Mouse (Mus musculus) liver (tissue): ENCODE measurements around the gene Eng.

ENCODE experiments used
- DNase-seq: peaks from one replicate; pipeline ENCODE4 v3.0.0-alpha.2; 2020; ENCODE audit warnings: mixed read lengths

Eng gene

GRCm38 (mm10) chr2:32712108-32712551, 65.7 kb downstream of the Eng start:
- peak; percentile 85 for DNase-seq

GRCm38 (mm10) chr2:32712586-32712933, 66.2 kb downstream of the Eng start:
- peak; percentile 95 for DNase-seq

GRCm38 (mm10) chr2:32712934-32713817, 66.8 kb downstream of the Eng start, which contains the start of gene Cdk9:
Gene Cdk9, minus strand, starts transcription at chr2:32713076.
- DNase-seq, result peak; percentile 94

- DNase-seq, result no peak
Measured at GRCm38 (mm10) chr2:32714117-32714986, 68.0 kb downstream of the Eng start.

GRCm38 (mm10) chr2:32714987-32715425, 68.6 kb downstream of the Eng start:
- DNase-seq, result peak; percentile 56

GRCm38 (mm10) chr2:32718761-32719160, 72.4 kb downstream of the Eng start:
- no peak for DNase-seq

GRCm38 (mm10) chr2:32720053-32720452, 73.7 kb downstream of the Eng start:
- DNase-seq, result no peak

GRCm38 (mm10) chr2:32720681-32721229, 74.4 kb downstream of the Eng start, which contains the start of gene Sh2d3c:
Gene Sh2d3c, plus strand, starts transcription at chr2:32721055.
- DNase-seq, result peak; percentile 39

- DNase-seq, result no peak
Measured at GRCm38 (mm10) chr2:32722046-32722445, 75.7 kb downstream of the Eng start.

GRCm38 (mm10) chr2:32722581-32722980, 76.2 kb downstream of the Eng start:
- DNase-seq, result no peak

GRCm38 (mm10) chr2:32724149-32724548, 77.8 kb downstream of the Eng start:
- no peak for DNase-seq

- DNase-seq, result no peak
Measured at GRCm38 (mm10) chr2:32724832-32725790, 78.7 kb downstream of the Eng start.

- peak; percentile 86 for DNase-seq
Measured at GRCm38 (mm10) chr2:32727435-32727834, 81.0 kb downstream of the Eng start.

- DNase-seq, result no peak
Measured at GRCm38 (mm10) chr2:32728463-32728862, 82.1 kb downstream of the Eng start.

- no peak for DNase-seq
Measured at GRCm38 (mm10) chr2:32729547-32729946, 83.2 kb downstream of the Eng start.

GRCm38 (mm10) chr2:32730854-32731253, 84.5 kb downstream of the Eng start:
- peak; percentile 44 for DNase-seq

GRCm38 (mm10) chr2:32731911-32732310, 85.5 kb downstream of the Eng start:
- no peak for DNase-seq
